In genomic region chr2:173334856-173335595, GRCm38 (mm10) we compare ENCODE assay signal across 9 mouse cellular contexts. TPM values are rescaled to one million over a fixed set of nuclear protein-coding genes. Genes with fewer than 3 reads are reported as not detected.
DNase-seq lines count a peak whose midpoint lies in the region; ATAC-seq and TF ChIP-seq lines count a peak whose summit lies in the region.
"Had no signal": no experiment of that assay in that cellular context is flagged by ENCODE, and none has a peak within 500 bp of the region (broad histone marks: within the 10 kb centered on the region; RNA-seq: fewer than 3 reads in every experiment).

No protein-coding gene starts in this region.

- H3K4me3 ChIP-seq in layer of hippocampus, adult 2 months = no peak overlapping the region
- no peak overlapping the region for H3K4me3 ChIP-seq in embryonic facial prominence, embryonic 14.5 days (ENCODE audit: low read depth, low read length)
- no peak overlapping the region for H3K4me3 ChIP-seq in hindbrain, embryonic 15.5 days
- H3K4me3 ChIP-seq in midbrain, embryonic 14.5 days (replicated peaks; ENCODE audit: low read depth, low read length) = no peak overlapping the region

- no peak for DNase-seq in layer of hippocampus, adult 2 months (ENCODE audit: low spot score in 2 of 2)
- DNase-seq in layer of hippocampus, postnatal 36 days = no peak
- peak; percentile 56 for DNase-seq in embryonic facial prominence, embryonic 14.5 days (ENCODE audit: low spot score)
- peak; percentile 71 for DNase-seq in midbrain, embryonic 14.5 days
- DNase-seq in layer of hippocampus, adult 9-11 months = no peak
- DNase-seq in left cerebral cortex, adult 8-10 months (ENCODE audit: low spot score in 2 of 2) = no peak
- DNase-seq: cerebellum, adult 11 months had no signal

- H3K27me3 ChIP-seq in embryonic facial prominence, embryonic 14.5 days (replicated peaks; ENCODE audit: control insufficient read depth, insufficient read depth, low read length) = no peaks in the 10 kb centered on the region
- H3K27me3 ChIP-seq in hindbrain, embryonic 15.5 days = no peaks in the 10 kb centered on the region
- no peaks in the 10 kb centered on the region for H3K27me3 ChIP-seq in midbrain, embryonic 14.5 days (ENCODE audit: control insufficient read depth, insufficient read depth, low read length)

- H3K9me3 ChIP-seq in embryonic facial prominence, embryonic 14.5 days (ENCODE audit: control insufficient read depth, low read length) = no peaks in the 10 kb centered on the region
- H3K9me3 ChIP-seq in hindbrain, embryonic 15.5 days = no peaks in the 10 kb centered on the region
- no peaks in the 10 kb centered on the region for H3K9me3 ChIP-seq in midbrain, embryonic 14.5 days (ENCODE audit: control insufficient read depth, low read length)

- H3K4me2 ChIP-seq in embryonic facial prominence, embryonic 14.5 days (ENCODE audit: low read depth, low read length) = no peak overlapping the region; the same call in 1 of the 2 replicates
- peak overlapping the region; percentile 9; the same call in 1 of the 2 replicates for H3K4me2 ChIP-seq in hindbrain, embryonic 15.5 days
- H3K4me2 ChIP-seq in midbrain, embryonic 14.5 days (ENCODE audit: low read length) = peak overlapping the region; percentile 10; the same call in 1 of the 2 replicates

- H3K36me3 ChIP-seq in embryonic facial prominence, embryonic 14.5 days (ENCODE audit: control insufficient read depth, insufficient read depth, low read length) = no peaks in the 10 kb centered on the region
- H3K36me3 ChIP-seq in hindbrain, embryonic 15.5 days = no peaks in the 10 kb centered on the region
- no peaks in the 10 kb centered on the region for H3K36me3 ChIP-seq in midbrain, embryonic 14.5 days (ENCODE audit: control insufficient read depth, insufficient read depth, low read length)

- H3K27ac ChIP-seq in layer of hippocampus, adult 2 months = peak overlapping the region; percentile 51; the same call in 1 of the 2 replicates
- peak overlapping the region; percentile 71 for H3K27ac ChIP-seq in embryonic facial prominence, embryonic 14.5 days (replicated peaks; ENCODE audit: low read depth, low read length)
- H3K27ac ChIP-seq in hindbrain, embryonic 15.5 days (replicated peaks) = 0 out of 2 replicates have a peak overlapping the region, but pooled peaks have one; percentile 32
- peak overlapping the region; percentile 64 for H3K27ac ChIP-seq in midbrain, embryonic 14.5 days (replicated peaks; ENCODE audit: low read depth, low read length)

- TF ChIP-seq CTCF in layer of hippocampus, adult 2 months (conservative IDR thresholded peaks at IDR 0.05) = peak; percentile 32

- no peak for ATAC-seq in embryonic facial prominence, embryonic 14.5 days (ENCODE audit: low read depth)
- ATAC-seq in hindbrain, embryonic 15.5 days (ENCODE audit: low FRiP score, low read depth) = no peak
- ATAC-seq in midbrain, embryonic 14.5 days (ENCODE audit: low FRiP score, low TSS enrichment) = no peak
- ATAC-seq in megakaryocyte progenitor cell, adult 5-6 weeks (replicated peaks; ENCODE audit: poor library complexity) = no peak

- 14% methylated on average over 15 of the region's 15 CpGs for WGBS in embryonic facial prominence, embryonic 14.5 days
- WGBS in hindbrain, embryonic 15.5 days = 19% methylated on average over 15 of the region's 15 CpGs
- 8% methylated on average over 15 of the region's 15 CpGs for WGBS in midbrain, embryonic 14.5 days

- H3K9ac ChIP-seq in embryonic facial prominence, embryonic 14.5 days (ENCODE audit: low read depth, low read length) = peak overlapping the region; percentile 22
- no peak overlapping the region for H3K9ac ChIP-seq in hindbrain, embryonic 15.5 days
- no peak overlapping the region for H3K9ac ChIP-seq in midbrain, embryonic 14.5 days (replicated peaks; ENCODE audit: low read length)

- H3K4me1 ChIP-seq in embryonic facial prominence, embryonic 14.5 days (ENCODE audit: control insufficient read depth, insufficient read depth, low read length) = peaks cover 43% of the 10 kb centered on the region
- H3K4me1 ChIP-seq in hindbrain, embryonic 15.5 days (replicated peaks) = peaks cover 42% of the 10 kb centered on the region
- peaks cover 41% of the 10 kb centered on the region for H3K4me1 ChIP-seq in midbrain, embryonic 14.5 days (ENCODE audit: control insufficient read depth, insufficient read depth, low read length)

RNA-seq across cellular contexts. Expression of gene Pmepa1, which starts 58.7 kb away (rescaled TPM):
- total RNA-seq in layer of hippocampus, adult 2 months (2021) = 10 to 100 TPM; 20.4 to 24.0 TPM
- 10 to 100 TPM; 20.3 to 23.2 TPM for total RNA-seq in layer of hippocampus, postnatal 36 days (2021)
- polyA plus RNA-seq in embryonic facial prominence, embryonic 14.5 days (2014; fragmentation: Nextera tagmentation; extraction: Ambion mirVana) = 10.1 and 11.0 TPM in 2 replicates
- 4.4 and 5.0 TPM in 2 replicates for polyA plus RNA-seq in hindbrain, embryonic 15.5 days (2015; fragmentation: Nextera tagmentation; extraction: Ambion mirVana)
- polyA plus RNA-seq in midbrain, embryonic 14.5 days (2014; fragmentation: Nextera tagmentation; extraction: Ambion mirVana) = 5.7 and 6.4 TPM in 2 replicates
- total RNA-seq in megakaryocyte progenitor cell, adult 5-6 weeks (2015) = 0.17 and 0.32 TPM in 2 replicates
- total RNA-seq in megakaryocyte progenitor cell, adult 5-6 weeks (2017) = 0.12 and 0.24 TPM in 2 replicates
- 10 to 100 TPM; 34.3 to 67.8 (median 49.6) TPM for total RNA-seq in left cerebral cortex, adult 8-10 months (2022)

Comparison
In these comparisons a context has a peak if more than half of its experiments do, and no peak if none do; other contexts are left out.
1. DNase-seq: peak in embryonic facial prominence, embryonic 14.5 days (single experiment) and midbrain, embryonic 14.5 days (single experiment); none in layer of hippocampus, adult 2 months (0 of 2), layer of hippocampus, postnatal 36 days (0 of 2), layer of hippocampus, adult 9-11 months (single experiment) and left cerebral cortex, adult 8-10 months (0 of 2).
2. RNA of gene Pmepa1, which starts 58.7 kb away (total RNA-seq): 34.3 to 67.8 TPM in left cerebral cortex, adult 8-10 months, 20.4 to 24.0 TPM in layer of hippocampus, adult 2 months and 20.3 to 23.2 TPM in layer of hippocampus, postnatal 36 days; 0.12 to 0.32 TPM in megakaryocyte progenitor cell, adult 5-6 weeks; every median in the first group is over 10 times any median in the second.
3. Peak in every context shown above with its lines, with median percentiles within 50 percentile points of each other: H3K27ac ChIP-seq.